Mouse (Mus musculus) kidney, postnatal 0 days (tissue): ENCODE data around the gene Tm9sf2. TPM values are rescaled to one million over a fixed set of nuclear protein-coding genes. Genes with fewer than 3 reads are reported as not detected.
"Not testable (repeated sequence)": the region's sequence is repeated elsewhere in the genome, so short reads cannot be mapped to it uniquely, and the experiment has no call there.

Source experiments
- ATAC-seq: fragments of 200-750 bp; cut with Nextera tagmentation; replicated peaks from 2 replicates; pipeline ENCODE4 v1.8.0; 2017; ENCODE audit warnings: low read depth, moderate number of reproducible peaks, moderate TSS enrichment, moderate library complexity; ENCODE audit not compliant: low FRiP score
- DNase-seq: peaks from one replicate; pipeline ENCODE4 v3.0.0-alpha.2; 2016; ENCODE audit warnings: low spot score
- H3K27ac ChIP-seq: fragments of 300-500 bp; sonication (generic); 2 replicates; pipeline ENCODE4 v1.5.1; 2014; ENCODE audit warnings: mild to moderate bottlenecking
- H3K27me3 ChIP-seq: fragments of 300-500 bp; sonication (generic); 2 replicates; pipeline ENCODE4 v1.6.1; 2014; ENCODE audit warnings: low read length, mixed read lengths; ENCODE audit not compliant: insufficient read depth
- H3K36me3 ChIP-seq: fragments of 300-500 bp; sonication (generic); 2 replicates; pipeline ENCODE4 v1.6.1; 2014; ENCODE audit warnings: low read length, mixed read lengths; ENCODE audit not compliant: insufficient read depth
- H3K4me1 ChIP-seq: fragments of 300-500 bp; sonication (generic); replicated peaks from 2 replicates; pipeline ENCODE4 v1.6.1; 2014; ENCODE audit warnings: antibody characterized with exemption, low read length, mixed read lengths; ENCODE audit not compliant: insufficient read depth
- H3K4me2 ChIP-seq: fragments of 300-500 bp; sonication (generic); 2 replicates; pipeline ENCODE4 v1.6.1; 2014; ENCODE audit warnings: mild to moderate bottlenecking, low read length, moderate library complexity, mixed read lengths
- H3K4me3 ChIP-seq: fragments of 300-500 bp; sonication (generic); replicated peaks from 2 replicates; pipeline ENCODE4 v1.5.1; 2014; ENCODE audit warnings: low read depth, low read length
- H3K9ac ChIP-seq: fragments of 300-500 bp; sonication (generic); 2 replicates; pipeline ENCODE4 v1.6.1; 2014; ENCODE audit warnings: low read depth, low read length
- H3K9me3 ChIP-seq: fragments of 300-500 bp; sonication (generic); replicated peaks from 2 replicates; pipeline ENCODE4 v1.6.1; 2016; ENCODE audit warnings: low read length, inconsistent platforms, mixed read lengths
- CTCF ChIP-seq: IDR thresholded peaks from 2 replicates; pipeline ENCODE4 v1.5.1; 2016; ENCODE audit warnings: antibody characterized with exemption, low read depth, mild to moderate bottlenecking, moderate library complexity
- WGBS: fragments of 180-500 bp; shearing (Covaris S2); extraction: QIAGEN DNeasy Blood & Tissue Kit; methylation state at CpG from one replicate; pipeline ENCODE4 v1.1.7; 2014; 5-methylcytosine and 5-hydroxymethylcytosine counted together
- polyA plus RNA-seq: library from polyadenylated mRNA; unstranded; fragments of >200 nt; fragmentation: Nextera tagmentation; extraction: Ambion mirVana; gene quantifications from 2 replicates; pipeline ENCODE4 v1.2.1, GENCODE M21; 2015

The Tm9sf2 gene
- polyA plus RNA-seq, 1 experiment from 2014 or later, result 221 TPM

DNA sequence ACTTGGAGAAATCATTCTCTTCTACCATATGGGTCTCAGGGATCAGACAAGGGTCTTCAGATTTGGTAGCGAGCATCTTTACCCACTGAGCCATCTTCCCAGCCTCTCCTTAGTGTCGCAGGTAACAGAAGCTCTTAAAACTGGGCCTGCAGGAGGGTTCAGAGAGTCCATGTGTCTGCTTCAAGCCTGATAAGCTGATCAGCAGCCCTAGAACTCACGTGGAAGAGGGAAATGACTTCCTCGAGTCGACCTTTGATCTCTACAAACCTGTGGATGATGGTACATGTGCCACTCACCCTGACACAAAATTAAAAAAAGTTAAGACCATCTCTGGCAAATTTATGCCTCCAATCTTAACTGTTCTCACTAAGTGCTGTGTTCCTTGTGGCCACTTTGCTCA, 18.9 kb upstream of the Tm9sf2 start:
- no peak for TF ChIP-seq CTCF
- Histone ChIP-seq H3K9ac (no peak overlapping the region), H3K9me3 (no peaks in the 10 kb centered on the region), H3K27ac (no peak overlapping the region), H3K4me2 (no peak overlapping the region), H3K4me3 (no peak overlapping the region), H3K4me1 (no peaks in the 10 kb centered on the region), H3K27me3 (no peaks in the 10 kb centered on the region), H3K36me3 (no peaks in the 10 kb centered on the region)
- 82% methylated on average over 5 of the region's 5 CpGs for WGBS
- no peak for DNase-seq
- ATAC-seq, result no peak

DNA sequence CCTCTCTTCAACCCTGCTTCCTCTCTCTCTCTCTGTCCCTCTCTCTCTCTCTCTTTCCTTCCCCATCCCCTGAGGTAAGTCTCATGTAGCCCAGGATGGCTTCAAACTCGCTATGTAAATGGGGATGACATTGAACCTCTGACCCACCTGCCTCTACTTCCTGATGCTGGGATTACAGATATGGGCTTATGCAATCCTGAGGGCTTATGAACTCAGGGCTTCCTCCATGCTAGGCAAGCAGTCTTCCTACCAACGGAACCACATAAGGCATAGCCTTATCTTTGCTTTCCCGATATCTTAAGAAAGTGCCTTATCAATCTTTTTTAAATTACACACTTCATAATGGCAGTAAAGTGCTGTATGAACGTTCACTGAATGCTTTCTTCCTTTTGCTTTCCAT, 14.5 kb upstream of the Tm9sf2 start:
- no peaks in the 10 kb centered on the region for H3K27me3 ChIP-seq
- H3K9ac ChIP-seq, result no peak overlapping the region
- no peaks in the 10 kb centered on the region for H3K4me1 ChIP-seq
- DNase-seq (no peak), ATAC-seq (no peak)
- H3K9me3 ChIP-seq, result no peaks in the 10 kb centered on the region
- H3K4me2 ChIP-seq, result no peak overlapping the region
- TF ChIP-seq CTCF, result no peak
- H3K27ac ChIP-seq, result no peak overlapping the region
- H3K36me3 ChIP-seq, result no peaks in the 10 kb centered on the region
- WGBS, result 80% methylated on average over 4 of the region's 4 CpGs
- H3K4me3 ChIP-seq, result no peak overlapping the region

DNA sequence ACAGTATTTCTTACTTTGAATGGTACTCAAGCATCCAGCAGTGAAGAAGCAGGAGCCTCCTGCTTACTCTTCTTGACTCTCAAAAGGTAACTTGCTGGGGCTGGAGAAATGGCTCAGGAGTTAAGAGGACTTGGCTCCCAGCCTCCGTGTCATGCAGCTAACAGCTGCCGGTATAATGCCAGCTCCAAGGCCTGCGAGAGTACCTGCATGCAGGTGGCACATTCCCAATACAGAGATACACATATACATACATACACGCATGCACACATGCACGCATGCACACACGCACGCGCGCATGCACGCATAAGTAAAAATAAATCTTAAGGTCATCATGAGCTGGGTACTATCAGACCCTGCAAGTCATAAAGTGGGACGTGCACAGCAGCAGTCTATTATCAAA, 10.5 kb upstream of the Tm9sf2 start:
- H3K36me3 ChIP-seq, result no peaks in the 10 kb centered on the region
- ATAC-seq (no peak), DNase-seq (no peak)
- no peak for TF ChIP-seq CTCF
- no peaks in the 10 kb centered on the region for H3K4me1 ChIP-seq
- no peaks in the 10 kb centered on the region for H3K27me3 ChIP-seq
- no peak overlapping the region for H3K9ac ChIP-seq
- no peak overlapping the region for H3K4me3 ChIP-seq
- H3K27ac ChIP-seq, result no peak overlapping the region
- H3K4me2 ChIP-seq, result no peak overlapping the region
- 95% methylated on average over 11 of the region's 11 CpGs for WGBS
- no peaks in the 10 kb centered on the region for H3K9me3 ChIP-seq

DNA sequence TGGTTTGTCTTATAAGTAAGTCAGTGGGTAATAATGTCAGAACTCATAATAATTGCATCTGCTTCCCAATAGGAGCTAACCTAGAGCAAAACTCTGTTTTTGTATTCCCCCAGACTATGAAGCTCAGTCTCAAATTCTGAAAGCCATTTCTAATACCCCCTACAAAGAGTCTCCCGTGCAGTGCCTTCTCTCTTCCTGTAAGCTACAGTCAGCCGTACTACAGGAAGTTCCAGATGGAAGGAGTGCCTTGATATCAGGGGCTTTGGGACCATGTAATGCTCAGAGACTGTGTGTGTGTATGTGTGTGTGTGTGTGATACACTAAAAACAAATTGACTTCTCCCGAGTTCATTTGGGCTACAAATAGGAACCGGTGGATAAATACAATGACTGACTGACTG, 7.3 kb upstream of the Tm9sf2 start:
- no peaks in the 10 kb centered on the region for H3K9me3 ChIP-seq
- H3K27ac ChIP-seq, result no peak overlapping the region
- H3K27me3 ChIP-seq, result no peaks in the 10 kb centered on the region
- DNase-seq (no peak), ATAC-seq (no peak)
- H3K4me2 ChIP-seq, result no peak overlapping the region
- H3K9ac ChIP-seq, result no peak overlapping the region
- H3K4me3 ChIP-seq, result no peak overlapping the region
- no peaks in the 10 kb centered on the region for H3K36me3 ChIP-seq
- no peak for TF ChIP-seq CTCF
- WGBS, result 80% methylated on average over 4 of the region's 4 CpGs
- H3K4me1 ChIP-seq, result no peaks in the 10 kb centered on the region

DNA sequence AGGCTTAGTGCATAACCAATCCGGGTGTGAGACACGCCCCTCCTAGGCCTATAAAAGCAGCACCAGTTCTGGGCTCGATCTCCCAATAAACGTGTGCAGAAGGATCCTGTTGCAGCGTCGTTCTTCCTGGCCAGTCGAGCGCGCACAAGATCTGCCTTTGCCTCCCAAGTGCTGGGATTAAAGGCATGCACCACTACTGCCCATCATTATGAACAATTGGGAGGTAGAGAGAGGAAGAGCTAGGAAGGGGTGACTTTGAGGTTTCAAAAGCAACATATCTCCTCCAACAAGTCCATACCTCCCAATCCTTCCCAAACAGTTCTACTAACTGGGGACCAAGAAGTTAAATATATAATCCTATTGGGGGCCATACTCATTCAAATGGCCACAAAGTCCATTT, 4.9 kb upstream of the Tm9sf2 start:
- H3K27me3 ChIP-seq, H3K4me3 ChIP-seq, DNase-seq, H3K4me2 ChIP-seq, H3K4me1 ChIP-seq, H3K27ac ChIP-seq, H3K9me3 ChIP-seq, H3K36me3 ChIP-seq, H3K9ac ChIP-seq, ATAC-seq: not testable (repeated sequence)
- 75% methylated on average over 9 of the region's 9 CpGs for WGBS

DNA sequence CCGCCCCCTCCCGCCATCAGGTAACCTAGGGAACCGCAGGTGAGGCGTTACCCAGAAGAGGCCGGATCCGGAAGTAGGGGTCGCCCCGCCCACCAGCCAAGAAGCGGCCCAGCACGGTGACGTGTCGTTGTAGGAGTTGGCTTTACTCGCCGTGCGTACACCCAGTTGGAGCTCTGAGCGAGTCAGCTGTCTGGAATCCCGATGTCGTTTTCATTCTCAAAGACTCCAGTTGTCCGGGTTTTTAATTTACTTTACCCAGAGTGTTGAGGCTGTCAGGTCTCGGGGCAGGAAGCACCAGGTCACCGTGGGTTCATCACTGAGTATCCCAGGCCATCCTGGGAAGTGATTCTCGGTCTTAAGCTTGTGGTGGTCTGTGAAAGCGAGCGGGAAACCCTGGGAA, 2.0 kb upstream of the Tm9sf2 start:
- peak overlapping the region; percentile 75 for H3K4me2 ChIP-seq
- H3K9ac ChIP-seq, result peak overlapping the region; percentile 50; the same call in 1 of the 2 replicates
- peak overlapping the region; percentile 99 for H3K27ac ChIP-seq
- TF ChIP-seq CTCF, result no peak
- H3K27me3 ChIP-seq, result no peaks in the 10 kb centered on the region
- ATAC-seq (peak; percentile 96), DNase-seq (peak; percentile 99)
- no peaks in the 10 kb centered on the region for H3K36me3 ChIP-seq
- peak overlapping the region; percentile 32 for H3K4me3 ChIP-seq
- peaks cover 27% of the 10 kb centered on the region for H3K4me1 ChIP-seq
- H3K9me3 ChIP-seq, result no peaks in the 10 kb centered on the region
- WGBS, result 3% methylated on average over 24 of the region's 24 CpGs
